Mouse (Mus musculus) stomach, postnatal 0 days (tissue): ENCODE measurements around the gene Slc25a10. TPM values are rescaled to one million over a fixed set of nuclear protein-coding genes. Genes with fewer than 3 reads are reported as not detected.
A peak's percentile ranks its signal among the peaks of the same experiment; 100 is the strongest.
"Not testable (repeated sequence)": the region's sequence is repeated elsewhere in the genome, so short reads cannot be mapped to it uniquely, and the experiment has no call there.

Experiments
- ATAC-seq: fragments of 200-750 bp; cut with Nextera tagmentation; 2 replicates; pipeline ENCODE4 v1.8.0; 2017; ENCODE audit not compliant: low FRiP score, low TSS enrichment
- DNase-seq: peaks from one replicate; pipeline ENCODE4 v3.0.0-alpha.2; 2016; ENCODE audit warnings: low spot score
- H3K27ac ChIP-seq: fragments of 300-500 bp; sonication (generic); replicated peaks from 2 replicates; pipeline ENCODE4 v1.5.1; 2014; ENCODE audit warnings: mild to moderate bottlenecking, control low read depth
- H3K27me3 ChIP-seq: fragments of 300-500 bp; sonication (generic); 2 replicates; pipeline ENCODE4 v1.6.1; 2014; ENCODE audit warnings: low read length; ENCODE audit not compliant: control insufficient read depth, insufficient read depth
- H3K36me3 ChIP-seq: fragments of 300-500 bp; sonication (generic); 2 replicates; pipeline ENCODE4 v1.6.1; 2014; ENCODE audit warnings: low read length, mixed read lengths; ENCODE audit not compliant: control insufficient read depth, insufficient read depth
- H3K4me1 ChIP-seq: fragments of 300-500 bp; sonication (generic); replicated peaks from 2 replicates; pipeline ENCODE4 v1.6.1; 2014; ENCODE audit warnings: antibody characterized with exemption; ENCODE audit not compliant: control insufficient read depth, insufficient read depth
- H3K4me2 ChIP-seq: fragments of 300-500 bp; sonication (generic); replicated peaks from 2 replicates; pipeline ENCODE4 v1.6.1; 2014; ENCODE audit warnings: low read depth, mild to moderate bottlenecking, control low read depth, moderate library complexity
- H3K4me3 ChIP-seq: fragments of 300-500 bp; sonication (generic); 2 replicates; pipeline ENCODE4 v1.5.1; 2014; ENCODE audit warnings: low read depth, low read length, control low read depth
- H3K9ac ChIP-seq: fragments of 300-500 bp; sonication (generic); 2 replicates; pipeline ENCODE4 v1.6.1; 2014; ENCODE audit warnings: mild to moderate bottlenecking, low read length, control low read depth, mixed read lengths
- H3K9me3 ChIP-seq: fragments of 300-500 bp; sonication (generic); 2 replicates; pipeline ENCODE4 v1.6.1; 2016; ENCODE audit warnings: low read length; ENCODE audit not compliant: control insufficient read depth
- CTCF ChIP-seq: IDR thresholded peaks from 2 replicates; pipeline ENCODE4 v1.5.1; 2016; ENCODE audit warnings: antibody characterized with exemption, low read depth, mild to moderate bottlenecking, moderate library complexity
- EP300 ChIP-seq: optimal IDR thresholded peaks from 2 replicates; pipeline ENCODE3; 2016; ENCODE audit warnings: antibody characterized with exemption
- WGBS: fragments of 180-500 bp; shearing (Covaris S2); extraction: QIAGEN DNeasy Blood & Tissue Kit; methylation state at CpG from one replicate; pipeline ENCODE4 v1.1.7; 2014; 5-methylcytosine and 5-hydroxymethylcytosine counted together
- polyA plus RNA-seq: library from polyadenylated mRNA; unstranded; fragments of >200 nt; fragmentation: Nextera tagmentation; extraction: Ambion mirVana; gene quantifications from 2 replicates; pipeline ENCODE4 v1.2.1, GENCODE M21; 2015

Slc25a10 gene
- polyA plus RNA-seq, 1 experiment from 2014 or later, result 86.1 TPM

- Histone ChIP-seq H3K4me3 (no peak overlapping the region), H3K27ac (peak overlapping the region; percentile 86), H3K36me3 (no peaks in the 10 kb centered on the region), H3K9ac (no peak overlapping the region), H3K9me3 (no peaks in the 10 kb centered on the region), H3K4me2 (no peak overlapping the region), H3K4me1 (0 out of 2 replicates have a peak, but pooled peaks cover 5% of the 10 kb centered on the region), H3K27me3 (no peaks in the 10 kb centered on the region)
- ATAC-seq (peak; percentile 34; the same call in 1 of the 2 replicates), DNase-seq (peak; percentile 51)
- WGBS, result 39% methylated on average over 4 of the region's 4 CpGs
- TF ChIP-seq CTCF, result no peak
- no peak for TF ChIP-seq EP300
Measured at GRCm38 (mm10) chr11:120509940-120510339, 18.3 kb downstream of the Slc25a10 start.

GRCm38 (mm10) chr11:120510375-120511030 lies 18.9 kb downstream of the Slc25a10 start:
- DNase-seq, result peak; percentile 50
- WGBS, result 6% methylated on average over 16 of the region's 16 CpGs
- peak overlapping the region; percentile 38 for H3K9ac ChIP-seq

GRCm38 (mm10) chr11:120512790-120513453 lies 21.3 kb downstream of the Slc25a10 start:
- Histone ChIP-seq H3K4me2 (no peak overlapping the region), H3K4me1 (0 out of 2 replicates have a peak, but pooled peaks cover 5% of the 10 kb centered on the region), H3K9me3 (no peaks in the 10 kb centered on the region), H3K27ac (no peak overlapping the region), H3K36me3 (no peaks in the 10 kb centered on the region), H3K27me3 (no peaks in the 10 kb centered on the region), H3K4me3 (no peak overlapping the region), H3K9ac (no peak overlapping the region)
- 26% methylated on average over 6 of the region's 6 CpGs for WGBS
- no peak for TF ChIP-seq EP300
- no peak for TF ChIP-seq CTCF
- DNase-seq (no peak), ATAC-seq (no peak)

More at GRCm38 (mm10) chr11:120510375-120511030, 18.9 kb downstream of the Slc25a10 start:
- Histone ChIP-seq H3K36me3 (no peaks in the 10 kb centered on the region), H3K4me1 (0 out of 2 replicates have a peak, but pooled peaks cover 5% of the 10 kb centered on the region), H3K4me2 (peak overlapping the region; percentile 49), H3K27ac (peak overlapping the region; percentile 86), H3K4me3 (peak overlapping the region; percentile 8), H3K9me3 (no peaks in the 10 kb centered on the region), H3K27me3 (no peaks in the 10 kb centered on the region)
- TF ChIP-seq CTCF (no peak), EP300 (no peak)
- no peak for ATAC-seq

- H3K36me3 ChIP-seq, result not testable (repeated sequence)
Measured at GRCm38 (mm10) chr11:120514262-120514661, 22.6 kb downstream of the Slc25a10 start.

GRCm38 (mm10) chr11:120515611-120516010 lies 24.0 kb downstream of the Slc25a10 start:
- Histone ChIP-seq H3K27ac (no peak overlapping the region), H3K36me3 (no peaks in the 10 kb centered on the region), H3K4me2 (no peak overlapping the region), H3K4me1 (no peaks in the 10 kb centered on the region), H3K9ac (no peak overlapping the region), H3K9me3 (no peaks in the 10 kb centered on the region), H3K27me3 (no peaks in the 10 kb centered on the region), H3K4me3 (no peak overlapping the region)
- TF ChIP-seq EP300 (no peak), CTCF (peak; percentile 99)
- peak; percentile 73 for ATAC-seq
- whole genome bisulfite sequencing, result 19% methylated on average over 17 of the region's 17 CpGs
- DNase-seq, result peak; percentile 92

More at GRCm38 (mm10) chr11:120514262-120514661, 22.6 kb downstream of the Slc25a10 start:
- H3K4me3 ChIP-seq, H3K9ac ChIP-seq, H3K27me3 ChIP-seq, ATAC-seq, H3K9me3 ChIP-seq, H3K27ac ChIP-seq, H3K4me1 ChIP-seq, H3K4me2 ChIP-seq, DNase-seq: not testable (repeated sequence)
- WGBS, result 80% methylated on average over 2 of the region's 2 CpGs

GRCm38 (mm10) chr11:120517147-120517546 lies 25.5 kb downstream of the Slc25a10 start:
- Histone ChIP-seq H3K27ac (no peak overlapping the region), H3K4me1 (no peaks in the 10 kb centered on the region), H3K9ac (no peak overlapping the region), H3K4me2 (no peak overlapping the region), H3K36me3 (no peaks in the 10 kb centered on the region), H3K9me3 (no peaks in the 10 kb centered on the region), H3K4me3 (no peak overlapping the region), H3K27me3 (no peaks in the 10 kb centered on the region)
- ATAC-seq, result no peak
- no peak for DNase-seq
- no peak for TF ChIP-seq CTCF
- TF ChIP-seq EP300, result no peak
- WGBS, result 83% methylated on average over 4 of the region's 4 CpGs
